Mouse (Mus musculus) gastrocnemius, adult 8-10 months (tissue): ENCODE data around the gene Zc2hc1c. TPM values are rescaled to one million over a fixed set of nuclear protein-coding genes. Genes with fewer than 3 reads are reported as not detected.

Experiments
- DNase-seq, 2 experiments: peaks; one replicate each; pipeline ENCODE4 v3.0.0; 2022; ENCODE audit warnings: low spot score in 2 of 2
- microRNA-seq: library from miRNA; unstranded; fragments of <30 nt; microRNA quantifications from one replicate; pipeline ENCODE4 v1.2.0, GENCODE M21; 2022
- total RNA-seq, 4 experiments: library from RNA; stranded (reverse); gene quantifications; 2 replicates each; pipeline ENCODE4 v1.2.4; 2022

Gene Zc2hc1c
- total RNA-seq, 4 experiments from 2014 or later: 1.6 to 2.2 (median 1.8) TPM

DNA sequence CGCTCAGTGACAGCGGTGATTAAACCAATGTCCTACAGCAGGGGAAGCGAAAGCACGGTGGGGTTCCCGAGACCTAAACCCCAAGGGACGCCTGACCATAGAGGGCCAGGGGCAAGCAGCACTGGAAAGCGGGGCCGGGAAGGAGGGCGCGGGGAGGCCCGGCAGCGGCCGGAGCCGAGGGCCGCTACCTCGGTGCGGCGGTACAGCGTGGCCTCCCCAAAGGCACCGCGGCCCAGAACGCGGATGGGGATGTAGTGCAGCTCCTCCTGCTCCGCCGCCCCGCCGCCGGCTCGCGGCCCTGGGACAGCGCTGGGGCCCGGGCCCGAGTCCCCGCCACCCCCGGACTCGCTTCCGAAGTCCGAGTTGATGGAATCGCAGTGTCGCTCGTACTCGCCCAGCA, 50.4 kb downstream of the Zc2hc1c start:
- DNase-seq: no peak

DNA sequence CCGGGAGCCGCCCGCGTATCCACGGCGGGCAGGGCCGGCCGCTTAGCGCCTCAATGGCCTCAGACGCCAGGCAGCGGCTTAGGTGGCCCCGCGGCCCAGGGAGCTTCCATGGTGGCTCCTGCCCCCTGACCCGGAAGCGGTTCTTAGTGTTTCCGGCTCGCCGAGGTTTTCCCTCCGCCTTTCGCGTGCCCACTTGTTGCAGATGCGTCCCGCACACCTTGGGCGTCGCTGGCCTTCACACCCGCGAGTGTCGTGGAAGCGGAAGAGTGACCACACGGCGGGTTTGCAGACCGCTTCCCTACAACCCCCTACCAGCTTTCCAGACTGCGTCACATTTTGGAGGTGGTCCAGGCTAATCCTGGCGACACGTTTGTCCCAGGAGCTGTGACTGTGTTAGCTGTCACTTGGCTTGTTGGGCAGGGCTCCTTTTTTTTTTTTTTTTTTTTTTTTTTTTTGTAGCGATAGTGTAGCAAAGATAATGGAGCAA, 50.9 kb downstream of the Zc2hc1c start, which contains the start of gene Nek9:
Gene Nek9 (minus strand): TSS at position 120 of the 487 bp plus-strand sequence.
- DNase-seq: peak; percentile 87 to 88

DNA sequence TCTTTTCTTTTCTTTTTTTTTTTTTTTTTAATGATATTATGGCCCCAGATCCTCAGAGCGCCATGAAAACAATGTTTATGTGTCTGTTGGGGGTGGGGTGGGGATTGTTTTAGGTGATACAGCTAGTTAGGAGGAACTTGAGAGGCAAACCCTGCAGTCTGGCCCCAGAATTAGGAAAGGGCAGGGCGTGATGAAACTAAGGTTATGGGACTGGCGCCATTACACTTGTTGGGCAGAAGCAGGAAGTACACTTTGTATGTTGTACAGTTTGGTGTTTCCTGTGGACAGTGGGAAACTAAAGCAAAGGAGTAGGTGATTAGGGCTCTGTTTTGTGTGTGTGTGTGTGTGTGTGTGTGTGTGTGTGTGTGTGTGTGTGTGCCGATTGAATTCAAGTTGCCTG, 51.6 kb downstream of the Zc2hc1c start:
- DNase-seq: no peak

DNA sequence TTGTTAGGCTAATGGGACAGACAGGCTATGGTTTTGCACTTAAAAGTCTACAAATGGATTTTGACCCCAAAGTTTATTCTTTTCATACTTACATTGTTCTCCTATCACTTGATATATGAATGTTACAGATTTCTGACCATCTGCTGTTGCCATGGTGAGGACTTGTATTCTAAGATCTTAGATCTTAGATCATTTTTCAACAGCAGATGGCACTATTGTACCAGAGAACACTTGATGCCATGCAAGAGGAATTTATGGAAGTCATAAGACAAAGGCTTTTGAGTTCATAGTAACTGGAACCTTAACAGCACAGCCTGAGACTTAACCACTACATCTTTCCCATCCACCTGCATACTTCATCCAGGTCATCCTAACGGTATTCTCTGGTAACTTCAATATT, 52.7 kb downstream of the Zc2hc1c start:
- DNase-seq: no peak

DNA sequence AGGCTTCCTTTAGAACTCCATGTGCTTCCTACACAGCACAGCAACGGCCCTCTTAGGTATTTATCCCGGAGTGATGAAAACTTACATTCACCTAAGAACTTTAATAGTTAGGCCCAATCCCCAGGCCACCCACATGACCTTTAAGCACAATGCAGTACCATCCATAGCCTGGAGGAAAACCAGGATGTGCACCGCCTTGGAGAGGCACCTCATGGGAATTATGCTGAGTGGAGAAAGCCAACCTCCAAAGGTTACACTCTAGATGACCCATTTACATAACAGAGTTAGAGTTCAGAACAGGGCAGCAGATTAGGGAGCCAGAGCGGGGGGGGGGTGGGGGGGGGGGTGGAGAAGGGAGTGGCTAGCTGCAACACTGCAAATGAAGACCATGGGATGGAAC, 53.9 kb downstream of the Zc2hc1c start:
- no peak for DNase-seq

DNA sequence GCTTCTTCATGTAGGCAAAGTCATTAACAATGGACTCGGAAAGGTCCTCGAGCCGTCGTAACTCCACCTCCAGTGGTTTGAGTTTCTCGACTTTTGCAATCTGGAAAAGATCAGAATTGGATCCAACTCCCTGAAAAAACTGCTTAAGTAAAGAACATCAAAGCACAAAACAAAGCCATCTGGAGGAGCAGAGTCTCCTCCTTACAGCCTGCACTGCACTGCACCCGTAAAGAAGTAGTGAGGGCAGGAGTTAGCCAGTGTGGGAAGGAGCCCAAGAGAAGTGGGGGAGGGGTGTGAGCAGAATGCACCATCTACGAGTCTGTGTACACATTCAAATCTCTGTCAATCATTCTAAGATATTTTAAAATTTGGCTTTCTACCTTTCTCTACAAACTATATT, 55.9 kb downstream of the Zc2hc1c start:
- no peak for DNase-seq

DNA sequence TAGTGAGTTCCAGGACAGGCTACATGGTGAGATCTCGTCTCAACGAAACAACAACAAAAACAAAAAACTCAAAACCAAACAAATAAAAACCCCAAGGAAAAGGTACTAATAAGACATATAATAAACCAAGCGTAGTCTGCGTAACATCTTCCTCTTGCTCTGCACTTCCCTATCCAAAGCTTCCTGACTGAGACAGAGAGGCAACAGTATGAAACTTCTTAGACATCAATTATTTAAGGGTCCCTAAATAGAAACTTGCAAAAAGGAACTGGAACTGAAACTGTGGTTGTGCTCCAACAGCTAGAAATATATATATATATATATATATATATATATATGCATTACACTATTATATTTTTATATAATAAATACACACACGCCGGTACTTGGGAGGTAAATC, 57.2 kb downstream of the Zc2hc1c start:
- DNase-seq: no peak

DNA sequence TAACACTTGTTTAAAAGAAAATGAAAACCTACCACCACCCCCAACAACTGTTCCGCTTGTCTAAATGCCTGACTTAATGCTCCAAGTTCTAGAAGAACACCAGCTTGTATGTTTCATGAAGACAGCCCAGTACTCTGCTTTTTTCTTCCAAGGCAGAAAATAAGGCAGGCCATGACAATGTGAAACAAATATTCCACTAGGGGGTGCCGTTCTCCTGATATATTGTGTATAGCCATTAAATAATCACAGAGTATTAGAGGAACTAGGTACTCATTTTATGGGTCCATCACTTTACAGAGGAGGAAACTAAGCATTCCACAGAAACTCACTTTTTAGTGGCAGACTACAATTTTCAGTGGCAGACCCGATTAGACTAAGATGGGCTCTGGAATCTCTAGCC, 58.0 kb downstream of the Zc2hc1c start:
- no peak for DNase-seq

DNA sequence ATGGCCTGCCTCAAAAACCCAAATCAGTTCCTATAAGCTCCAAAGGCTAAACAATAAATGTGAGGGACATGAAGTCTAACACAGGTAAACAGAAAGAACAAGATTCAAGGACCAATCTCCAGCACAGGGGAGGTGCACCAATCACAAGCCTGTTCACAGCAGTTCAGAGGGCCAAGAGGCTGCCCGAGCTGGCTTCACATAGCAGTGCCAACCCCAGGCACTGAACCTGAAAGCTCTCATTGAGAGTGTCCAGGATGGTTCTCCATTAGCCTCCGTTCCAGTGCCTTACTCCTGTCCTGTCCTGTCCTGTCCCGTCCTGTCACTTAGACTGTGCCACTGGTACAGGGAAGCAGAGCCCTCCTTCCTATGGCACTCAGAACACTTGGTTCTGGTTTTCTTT, 58.8 kb downstream of the Zc2hc1c start:
- no peak for DNase-seq

DNA sequence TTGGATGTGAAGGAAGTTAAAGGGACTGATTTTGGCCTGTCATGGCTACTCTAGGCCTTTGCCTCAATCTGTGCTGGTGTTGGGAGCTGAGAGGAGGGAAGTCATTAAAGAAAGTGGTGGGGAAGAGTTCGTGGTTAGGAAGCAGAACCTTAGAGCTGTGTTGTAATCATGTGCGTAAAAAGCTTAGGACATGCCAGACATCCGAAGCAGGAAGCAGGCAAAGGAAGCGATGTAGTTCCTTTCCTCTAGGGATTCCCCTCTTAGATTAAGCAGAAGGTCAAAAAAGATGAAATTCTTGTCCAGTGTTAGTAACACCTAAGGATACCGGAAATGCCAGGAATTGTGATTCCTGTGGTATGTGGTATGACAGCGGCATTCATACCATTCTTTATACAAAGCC, 59.9 kb downstream of the Zc2hc1c start:
- DNase-seq: no peak

Small RNA genes within 50 kb of the gene (microRNA-seq; reads per million reads assigned to microRNA genes)
- not detected for gene Mir6938

Other genes starting within 250 kb of the Zc2hc1c start
- 1 to 10 TPM; 2.0 to 3.3 (median 2.6) TPM for gene Prox2, start 177.8 kb upstream of the Zc2hc1c start, total RNA-seq
- gene Dlst, start 177.8 kb upstream of the Zc2hc1c start, total RNA-seq: 100 to 1,000 TPM; 236 to 267 (median 263) TPM
- gene Rps6kl1, start 137.3 kb upstream of the Zc2hc1c start, total RNA-seq: under 1 TPM; 0.31 to 0.46 (median 0.32) TPM
- gene Pgf, start 110.8 kb upstream of the Zc2hc1c start, total RNA-seq: 1 to 10 TPM in 3 of 4 experiments, under 1 TPM in 1; 0.70 to 2.1 (median 1.5) TPM
- 10 to 100 TPM; 50.2 to 68.0 (median 60.0) TPM for gene Eif2b2, start 69.1 kb upstream of the Zc2hc1c start, total RNA-seq
- gene Mlh3, start 18.0 kb upstream of the Zc2hc1c start, total RNA-seq: 10 to 100 TPM; 10.8 to 12.1 (median 11.7) TPM
- 10 to 100 TPM; 53.5 to 69.6 (median 58.9) TPM for gene Acyp1, start 153 bp upstream of the Zc2hc1c start, total RNA-seq
- gene Nek9, start 50.8 kb downstream of the Zc2hc1c start, total RNA-seq: 100 to 1,000 TPM; 114 to 164 (median 126) TPM
- gene Tmed10, start 86.3 kb downstream of the Zc2hc1c start, total RNA-seq: 100 to 1,000 TPM; 108 to 122 (median 116) TPM
- 10 to 100 TPM in 2 of 4 experiments, 1 to 10 TPM in 2; 5.6 to 26.9 (median 8.4) TPM for gene Fos, start 185.3 kb downstream of the Zc2hc1c start, total RNA-seq